Mouse (Mus musculus) brain, embryonic 14.5 days (tissue): ENCODE measurements around the gene Brd3os.

ENCODE experiments used
- CTCF ChIP-seq: fragments of 200-500 bp; IDR thresholded peaks from 2 replicates; pipeline ENCODE4 v1.5.1; 2012; ENCODE audit warnings: inconsistent platforms, mild to moderate bottlenecking, moderate library complexity, borderline replicate concordance; ENCODE audit not compliant: insufficient read depth, insufficient read length; ENCODE audit errors: extremely low read depth
- POLR2A ChIP-seq: fragments of 200-500 bp; IDR thresholded peaks from 2 replicates; pipeline ENCODE4 v1.6.1; 2012; ENCODE audit warnings: mild to moderate bottlenecking, inconsistent platforms, borderline replicate concordance; ENCODE audit not compliant: poor library complexity, insufficient read depth, insufficient read length, severe bottlenecking; ENCODE audit errors: extremely low read depth

GRCm38 (mm10) chr2:27461881-27462660 is 19.9 kb downstream of the Brd3os start:
- TF ChIP-seq CTCF = no peak
- no peak for TF ChIP-seq POLR2A
